Mouse (Mus musculus) hindlimb bud, embryonic 11.5 days (tissue): ENCODE data around the gene Agpat3.
A peak's percentile ranks its signal among the peaks of the same experiment; 100 is the strongest.
"Not testable (repeated sequence)": the region's sequence is repeated elsewhere in the genome, so short reads cannot be mapped to it uniquely, and the experiment has no call there.

Experiments
- DNase-seq: peaks from one replicate; pipeline ENCODE4 v3.0.0-alpha.2; 2012; ENCODE audit warnings: low read depth, low spot score; ENCODE audit errors: extremely low spot score

Agpat3 gene

DNA sequence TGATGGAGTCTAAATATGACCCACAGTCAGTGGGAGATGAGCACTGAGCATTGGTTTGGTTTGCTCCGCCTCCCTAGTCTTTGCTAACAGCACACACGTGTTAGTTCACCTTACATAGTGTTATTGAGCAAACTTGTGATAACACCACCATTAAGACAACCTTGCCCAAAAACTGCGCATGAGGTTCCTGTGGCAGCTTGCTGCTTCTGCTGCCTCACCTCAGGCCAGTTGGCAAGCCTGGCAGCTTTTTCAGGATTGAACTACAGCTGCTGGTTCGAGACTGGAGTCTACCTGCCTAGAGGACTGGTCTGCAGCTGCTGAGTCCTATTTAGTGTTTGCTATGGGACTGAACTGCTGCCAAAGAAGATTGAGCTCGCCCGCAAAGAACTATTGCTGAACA is 11.1 kb upstream of the Agpat3 start:
- DNase-seq, result no peak

DNA sequence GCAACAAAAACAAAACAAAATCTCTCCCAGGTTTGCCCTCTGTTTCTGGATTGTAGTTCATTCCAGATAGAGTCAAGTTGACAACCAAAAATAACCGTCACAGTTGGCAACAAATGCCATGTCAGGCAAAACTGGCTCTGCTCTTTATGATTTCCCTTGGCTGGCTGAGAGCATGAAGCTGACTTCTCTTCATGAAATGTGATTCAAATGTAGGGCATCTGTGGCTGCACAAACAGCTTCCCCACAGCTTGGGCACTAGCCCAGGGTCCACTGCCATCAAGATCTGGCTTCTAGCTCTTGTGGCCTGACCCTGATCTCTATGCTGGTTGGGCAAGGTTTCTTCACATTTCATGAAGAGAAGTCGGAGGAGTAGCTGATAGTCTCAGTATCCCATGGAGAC is 9.7 kb upstream of the Agpat3 start:
- no peak for DNase-seq

DNA sequence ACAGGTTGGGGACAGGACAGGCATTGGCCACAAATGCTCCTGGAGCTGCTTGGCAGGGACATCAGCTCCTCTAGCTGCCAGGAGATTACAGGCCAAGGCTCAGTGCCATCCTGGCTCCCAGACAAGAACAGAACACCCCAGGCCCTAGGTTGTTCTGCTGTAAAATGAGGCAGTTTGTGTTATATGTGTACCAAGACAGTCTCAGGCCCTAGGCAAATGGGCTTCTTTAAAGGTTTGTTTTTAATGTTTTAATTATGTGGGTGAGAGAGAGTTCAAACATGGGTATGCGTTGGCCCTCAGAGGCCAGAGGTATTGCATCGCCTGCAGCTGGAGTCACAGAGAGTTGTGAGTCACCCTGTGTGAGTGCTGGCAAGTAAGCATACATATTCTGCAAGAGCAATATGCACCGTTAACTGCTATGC is 8.0 kb upstream of the Agpat3 start:
- DNase-seq, result no peak

- not testable (repeated sequence) for DNase-seq
Observed at GRCm38 (mm10) chr10:78358999-78359398, 6.7 kb upstream of the Agpat3 start.

DNA sequence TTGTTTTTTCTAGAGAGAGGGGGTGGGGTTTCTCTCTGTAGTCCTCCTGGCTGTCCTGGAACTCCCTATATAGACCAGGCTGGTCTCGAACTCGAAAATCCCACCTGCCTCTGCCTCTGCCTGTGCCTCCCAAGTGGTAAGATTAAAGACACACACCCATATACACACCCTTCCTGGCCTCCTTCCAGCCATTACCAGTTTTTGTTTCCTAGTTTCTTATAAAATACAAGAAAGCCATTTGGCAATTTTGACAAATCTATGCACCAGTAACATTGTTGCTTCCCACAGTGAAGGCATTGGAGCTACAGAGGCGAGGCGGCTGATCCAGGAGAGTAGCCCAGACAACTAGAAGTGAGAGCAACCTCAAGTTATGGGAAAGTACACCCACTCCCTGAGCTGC is 6.0 kb upstream of the Agpat3 start:
- DNase-seq, result no peak

DNA sequence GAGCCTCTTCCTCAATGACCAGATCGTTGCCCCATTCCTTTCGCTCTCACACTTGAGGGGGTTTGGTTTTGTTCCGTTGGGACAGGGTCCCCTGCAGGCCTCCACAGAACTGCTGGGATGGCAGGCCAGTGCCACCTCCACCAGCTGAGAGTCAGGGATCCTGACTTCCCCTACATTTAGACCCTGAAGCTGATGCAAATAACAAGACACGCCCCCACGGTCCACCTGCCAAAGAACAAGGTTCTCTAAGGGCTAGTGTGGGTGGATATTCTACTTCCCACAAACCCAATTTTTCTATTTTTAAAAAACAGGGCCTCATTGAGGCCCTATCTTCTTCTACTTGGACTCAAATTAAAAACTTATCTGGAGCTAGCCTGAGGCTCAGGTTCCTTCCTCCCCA is 5.5 kb upstream of the Agpat3 start:
- no peak for DNase-seq

GRCm38 (mm10) chr10:78355931-78356593 is 3.8 kb upstream of the Agpat3 start:
- DNase-seq, result peak; percentile 35

GRCm38 (mm10) chr10:78353196-78353595 is 907 bp upstream of the Agpat3 start:
- no peak for DNase-seq

DNA sequence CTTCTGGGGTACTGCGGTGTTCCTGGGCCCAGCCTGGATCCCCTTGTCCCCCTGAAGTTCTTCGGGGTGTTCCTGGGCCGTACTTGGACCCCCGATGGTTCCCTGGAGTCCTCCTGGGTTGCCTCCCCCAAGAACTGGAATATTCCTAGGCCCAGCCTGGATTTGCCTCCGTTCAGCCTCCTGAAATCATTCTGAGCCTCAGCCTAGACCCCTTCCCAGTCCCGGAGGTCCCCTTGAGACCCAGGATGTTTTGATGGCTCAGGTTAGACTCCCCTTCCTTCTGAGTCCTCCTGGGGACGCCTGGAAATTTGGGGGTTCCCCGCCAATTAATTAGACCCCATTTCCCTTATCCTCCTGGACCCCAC is 359 bp upstream of the Agpat3 start:
- DNase-seq, result no peak

- no peak for DNase-seq
Observed at GRCm38 (mm10) chr10:78351564-78351886, 764 bp downstream of the Agpat3 start.

GRCm38 (mm10) chr10:78350796-78351556 is 1.3 kb downstream of the Agpat3 start:
- no peak for DNase-seq

DNA sequence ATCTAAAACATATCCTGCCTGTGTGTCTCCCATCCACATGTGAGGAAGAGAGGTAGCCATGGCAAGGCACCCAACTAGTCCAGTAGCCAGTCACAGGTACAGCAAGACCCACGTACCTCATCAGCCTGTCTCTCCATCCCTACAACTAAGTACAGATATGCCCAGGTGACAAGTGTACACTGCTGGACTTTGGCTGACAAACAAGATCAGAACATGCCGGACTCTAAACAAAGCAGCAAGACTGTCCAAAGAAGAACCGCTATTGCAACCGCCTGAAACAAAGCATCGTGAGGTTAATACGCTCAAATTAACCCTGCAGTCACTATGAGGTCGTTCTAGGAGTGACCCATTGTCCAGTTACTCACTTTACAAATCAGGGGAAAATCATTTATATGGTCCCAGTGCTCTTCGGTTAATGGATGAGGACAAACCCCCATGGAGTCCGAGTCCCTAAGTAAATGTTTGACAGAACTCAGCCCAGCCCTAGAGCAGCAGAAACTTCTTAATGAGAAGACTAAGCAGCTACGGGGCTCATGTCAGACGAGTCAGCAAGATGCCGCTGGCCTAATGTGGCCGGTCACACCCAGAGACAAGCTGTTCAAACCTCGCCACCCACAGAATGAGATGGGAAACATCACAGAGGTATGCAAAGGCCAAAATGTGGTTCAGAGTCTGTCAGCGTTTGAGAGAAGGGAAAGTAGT is 2.7 kb downstream of the Agpat3 start:
- no peak for DNase-seq

DNA sequence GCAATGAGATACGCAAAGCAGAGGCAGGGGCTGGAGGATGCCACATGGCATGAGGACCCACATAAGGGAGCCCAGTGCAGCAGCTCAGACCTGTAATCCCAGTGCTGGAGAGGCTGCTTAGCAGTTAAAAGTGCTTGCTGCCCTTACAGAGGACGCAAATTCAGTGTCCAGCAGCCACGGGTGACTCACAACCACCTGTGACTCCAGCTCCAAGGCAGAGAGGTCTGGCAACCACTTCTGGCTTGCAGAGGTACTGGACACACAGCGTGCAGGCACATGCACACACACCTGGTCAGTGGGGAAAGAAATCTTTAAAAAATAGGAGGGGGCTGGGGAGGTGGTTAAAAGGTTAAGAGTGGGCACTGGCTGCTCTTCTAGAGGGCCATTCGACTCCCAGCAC is 4.1 kb downstream of the Agpat3 start:
- DNase-seq, result no peak

DNA sequence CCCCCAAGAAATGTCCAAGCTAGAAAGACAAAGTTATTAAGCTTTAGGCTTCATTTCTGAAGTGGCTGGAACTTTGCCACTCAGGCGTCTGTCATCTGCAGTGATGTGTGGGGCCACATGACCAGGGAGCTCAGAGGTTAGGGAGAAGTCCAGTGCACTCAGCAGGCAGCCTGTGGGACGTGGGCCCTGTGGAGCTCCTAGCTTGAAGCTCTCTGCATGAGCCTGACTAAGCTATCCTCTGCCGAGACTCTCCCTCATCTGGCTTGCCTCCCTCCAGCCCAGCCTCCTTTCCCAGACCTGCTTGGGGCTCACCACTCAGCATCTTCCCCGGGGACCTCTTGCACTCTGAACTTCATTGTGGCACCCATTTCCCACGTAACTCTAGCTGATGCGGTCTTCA is 4.8 kb downstream of the Agpat3 start:
- no peak for DNase-seq

- DNase-seq, result no peak
Observed at GRCm38 (mm10) chr10:78345466-78345865, 6.8 kb downstream of the Agpat3 start.

DNA sequence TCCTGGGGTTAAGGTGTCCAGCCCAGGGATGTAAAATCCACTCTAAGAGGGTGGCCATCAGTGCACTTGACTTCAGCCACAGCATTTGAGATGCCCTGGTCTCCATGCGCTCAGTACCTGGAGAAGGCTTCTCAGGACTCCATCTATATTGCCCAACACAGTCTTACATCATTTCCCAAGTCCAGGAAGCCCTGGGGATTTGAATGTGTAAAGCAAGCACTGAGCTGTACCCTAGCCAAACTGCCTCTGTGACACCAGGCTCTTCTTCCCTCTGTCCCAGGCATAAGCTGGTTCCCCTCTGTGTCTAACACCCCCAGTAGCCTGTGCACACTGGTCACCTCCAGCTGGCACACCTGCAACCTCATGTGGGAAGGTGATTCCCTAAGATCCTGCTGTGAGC is 10.2 kb downstream of the Agpat3 start:
- DNase-seq, result no peak

DNA sequence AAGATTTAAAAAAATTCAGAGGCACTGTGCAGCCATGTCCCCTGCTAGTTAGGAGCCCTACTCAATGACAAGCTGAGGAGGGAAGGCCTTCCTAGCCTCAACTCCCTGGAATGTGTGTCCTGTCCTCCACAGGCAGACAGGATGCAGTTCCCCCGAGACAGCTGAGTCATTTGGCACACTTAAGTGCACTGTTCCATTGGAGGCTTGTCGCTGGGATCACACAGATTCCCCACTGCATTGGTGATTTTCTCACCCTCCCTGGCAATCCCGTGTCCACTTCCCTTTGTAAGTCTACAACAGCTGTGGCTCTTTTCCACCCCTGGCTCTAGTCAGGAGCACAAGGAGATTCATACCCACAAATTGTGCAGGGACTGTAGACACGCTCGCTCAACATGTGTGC is 14.1 kb downstream of the Agpat3 start:
- DNase-seq, result no peak

- no peak for DNase-seq
Observed at GRCm38 (mm10) chr10:78334923-78335561, 17.2 kb downstream of the Agpat3 start.

DNA sequence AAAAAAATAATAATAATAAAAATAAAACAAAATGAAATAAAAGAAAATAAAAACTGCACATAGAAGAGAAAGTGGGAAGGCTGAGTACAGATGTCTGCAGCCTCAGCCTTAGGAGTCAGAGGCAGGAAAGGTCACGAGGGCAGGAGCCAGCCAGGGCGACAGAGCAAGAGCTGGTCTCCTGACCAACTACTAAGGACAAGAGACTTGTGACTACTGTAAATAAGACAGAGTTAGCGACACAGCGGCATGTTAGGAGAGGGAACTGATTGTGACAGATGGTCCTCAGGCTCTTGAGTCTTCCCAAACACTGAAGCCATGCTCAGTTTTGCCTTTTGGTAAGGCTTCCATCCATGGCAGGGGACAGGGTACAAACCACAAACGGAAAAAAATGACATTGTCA is 20.7 kb downstream of the Agpat3 start:
- DNase-seq, result no peak

DNA sequence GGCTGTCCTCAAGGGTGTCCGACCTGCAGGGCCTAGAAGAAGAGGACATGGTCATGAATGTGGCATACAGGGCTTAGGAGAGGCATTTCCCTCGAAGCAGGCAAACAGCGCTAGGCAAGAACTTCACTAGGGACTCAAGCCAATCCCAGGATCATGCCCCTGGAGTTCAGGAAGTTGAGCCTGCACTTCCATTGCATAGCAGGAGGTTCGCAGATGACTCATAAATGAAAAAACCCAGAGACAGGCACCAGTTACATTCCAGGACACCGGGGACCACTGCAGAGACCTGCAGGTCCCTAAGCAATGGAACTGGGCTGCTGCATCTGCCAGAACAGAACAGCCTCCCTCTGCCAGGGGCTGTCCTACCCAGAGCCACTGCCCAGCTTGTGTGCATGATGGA is 23.0 kb downstream of the Agpat3 start:
- DNase-seq, result no peak

GRCm38 (mm10) chr10:78328011-78328575 is 24.2 kb downstream of the Agpat3 start:
- DNase-seq, result no peak
